Mouse (Mus musculus): ENCODE results near the gene Auts2.

DNA sequence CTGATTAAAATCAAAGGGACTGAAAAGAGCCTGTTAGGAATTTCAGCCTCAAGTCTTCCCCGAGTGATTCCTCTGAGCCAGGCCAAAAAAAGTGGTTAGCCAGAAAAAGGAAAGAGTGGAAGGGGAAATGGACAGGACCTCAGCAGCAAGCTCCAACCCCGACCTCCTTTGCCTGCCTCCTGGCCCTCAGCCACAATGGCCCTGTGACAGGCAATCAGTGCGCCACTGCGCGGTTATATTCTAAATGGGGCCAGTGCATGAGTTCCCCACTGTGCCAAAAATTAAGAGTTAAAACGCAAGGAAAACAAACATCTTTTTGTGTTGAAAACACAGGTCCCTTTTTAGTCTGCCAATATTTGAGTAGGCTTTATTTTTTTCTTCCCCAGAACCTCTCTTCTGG, 755.1 kb downstream of the Auts2 start:
- TF ChIP-seq ZC3H11A (IDR thresholded peaks at IDR 0.05; ENCODE audit: low read depth, low read length): no peak
- TF ChIP-seq POLR2A (IDR thresholded peaks at IDR 0.05; ENCODE audit: low read depth, low read length): no peak

Measured in CH12.LX (cell line).